Mouse (Mus musculus) limb, embryonic 14.5 days (tissue): ENCODE results near the gene Apoa5. TPM values are rescaled to one million over a fixed set of nuclear protein-coding genes. Genes with fewer than 3 reads are reported as not detected.

Source experiments
- ATAC-seq: fragments of 200-750 bp; cut with Nextera tagmentation; 2 replicates; pipeline ENCODE4 v1.8.0; 2017; ENCODE audit warnings: low read depth, moderate number of reproducible peaks, moderate TSS enrichment; ENCODE audit not compliant: low FRiP score
- DNase-seq: peaks from one replicate; pipeline ENCODE4 v3.0.0-alpha.2; 2015; ENCODE audit warnings: low spot score
- H3K27ac ChIP-seq: fragments of 300-500 bp; sonication (generic); replicated peaks from 2 replicates; pipeline ENCODE4 v1.5.1; 2014; ENCODE audit warnings: low read depth, mild to moderate bottlenecking, low read length, moderate library complexity, mixed read lengths
- H3K27me3 ChIP-seq: fragments of 300-500 bp; sonication (generic); 2 replicates; pipeline ENCODE4 v1.6.1; 2014; ENCODE audit warnings: low read length, mixed read lengths; ENCODE audit not compliant: control insufficient read depth, insufficient read depth
- H3K36me3 ChIP-seq: fragments of 300-500 bp; sonication (generic); 2 replicates; pipeline ENCODE4 v1.6.1; 2014; ENCODE audit warnings: mild to moderate bottlenecking, low read length, moderate library complexity, mixed read lengths; ENCODE audit not compliant: control insufficient read depth, insufficient read depth
- H3K4me1 ChIP-seq: fragments of 300-500 bp; sonication (generic); 2 replicates; pipeline ENCODE4 v1.6.1; 2014; ENCODE audit warnings: antibody characterized with exemption, low read length, mixed read lengths; ENCODE audit not compliant: control insufficient read depth, insufficient read depth
- H3K4me2 ChIP-seq: fragments of 300-500 bp; sonication (generic); replicated peaks from 2 replicates; pipeline ENCODE4 v1.6.1; 2014; ENCODE audit warnings: low read depth, mild to moderate bottlenecking, low read length, moderate library complexity; ENCODE audit not compliant: severe bottlenecking
- H3K4me3 ChIP-seq: fragments of 300-500 bp; sonication (generic); replicated peaks from 2 replicates; pipeline ENCODE4 v1.5.1; 2014; ENCODE audit warnings: low read length
- H3K9ac ChIP-seq: fragments of 300-500 bp; sonication (generic); 2 replicates; pipeline ENCODE4 v1.6.1; 2014; ENCODE audit warnings: mild to moderate bottlenecking, low read depth, low read length, moderate library complexity; ENCODE audit not compliant: severe bottlenecking
- H3K9me3 ChIP-seq: fragments of 300-500 bp; sonication (generic); 2 replicates; pipeline ENCODE4 v1.6.1; 2016; ENCODE audit warnings: low read length; ENCODE audit not compliant: control insufficient read depth
- POLR2A ChIP-seq: fragments of 200-500 bp; IDR thresholded peaks from 2 replicates; pipeline ENCODE4 v1.8.0; 2012; ENCODE audit warnings: inconsistent platforms, mild to moderate bottlenecking, moderate library complexity, borderline replicate concordance; ENCODE audit not compliant: insufficient read depth, insufficient read length; ENCODE audit errors: extremely low read depth
- WGBS: fragments of 180-500 bp; shearing (Covaris S2); extraction: QIAGEN DNeasy Blood & Tissue Kit; methylation state at CpG from one replicate; pipeline ENCODE4 v1.1.7; 2014; 5-methylcytosine and 5-hydroxymethylcytosine counted together
- polyA plus RNA-seq, 2 experiments: library from polyadenylated mRNA; depleted of rRNA in 1 of 2; stranded (reverse) in 1 of 2; unstranded in 1 of 2; fragments of >200 nt; fragmentation: Nextera tagmentation in 1 of 2; extraction: Ambion mirVana in 1 of 2; gene quantifications; 2 replicates each; pipeline versions ENCODE4 v1.2.1 to v1.2.3; 2012 to 2014

Apoa5 gene
- polyA plus RNA-seq, 2 experiments = not detected

DNA sequence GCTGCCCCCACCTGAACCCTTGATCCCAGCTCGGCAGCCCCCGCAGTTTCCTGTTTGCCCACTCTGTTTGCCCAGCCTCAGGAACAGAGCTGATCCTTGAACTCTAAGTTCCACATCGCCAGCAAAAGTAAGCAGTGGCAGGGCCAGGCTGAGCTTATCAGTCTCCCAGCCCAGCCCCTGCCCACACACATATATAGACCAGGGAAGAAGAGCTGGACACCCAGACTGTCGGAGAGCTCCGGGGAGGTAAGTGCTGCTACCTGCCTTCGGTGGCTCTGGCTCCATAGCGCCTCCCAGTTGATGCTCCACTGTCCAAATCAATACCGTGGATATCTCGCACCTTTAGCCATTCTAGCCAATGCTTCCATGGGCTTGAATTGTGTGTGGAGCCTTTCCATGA lies 39.9 kb upstream of the Apoa5 start, which contains the start of gene Apoa1:
Gene Apoa1, plus strand, starts transcription at position 90 of the 400 bp plus-strand sequence.
- no peaks in the 10 kb centered on the region for H3K27me3 ChIP-seq

DNA sequence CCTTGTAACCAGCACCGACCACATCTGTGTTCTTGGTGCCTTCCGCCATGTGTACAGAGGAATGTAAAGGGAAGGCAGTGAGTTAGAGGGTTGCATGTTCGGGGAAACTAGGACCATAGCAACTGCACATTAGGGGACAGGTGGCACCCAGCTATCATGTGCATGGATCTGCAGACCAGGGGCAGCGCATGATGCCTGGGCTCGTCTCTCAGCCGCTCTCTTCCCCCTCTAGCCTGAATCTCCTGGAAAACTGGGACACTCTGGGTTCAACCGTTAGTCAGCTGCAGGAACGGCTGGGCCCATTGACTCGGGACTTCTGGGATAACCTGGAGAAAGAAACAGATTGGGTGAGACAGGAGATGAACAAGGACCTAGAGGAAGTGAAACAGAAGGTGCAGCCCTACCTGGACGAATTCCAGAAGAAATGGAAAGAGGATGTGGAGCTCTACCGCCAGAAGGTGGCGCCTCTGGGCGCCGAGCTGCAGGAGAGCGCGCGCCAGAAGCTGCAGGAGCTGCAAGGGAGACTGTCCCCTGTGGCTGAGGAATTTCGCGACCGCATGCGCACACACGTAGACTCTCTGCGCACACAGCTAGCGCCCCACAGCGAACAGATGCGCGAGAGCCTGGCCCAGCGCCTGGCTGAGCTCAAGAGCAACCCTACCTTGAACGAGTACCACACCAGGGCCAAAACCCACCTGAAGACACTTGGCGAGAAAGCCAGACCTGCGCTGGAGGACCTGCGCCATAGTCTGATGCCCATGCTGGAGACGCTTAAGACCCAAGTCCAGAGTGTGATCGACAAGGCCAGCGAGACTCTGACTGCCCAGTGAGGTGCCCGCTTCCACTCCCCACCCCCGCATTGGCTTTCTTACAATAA lies 38.6 kb upstream of the Apoa5 start:
- peak; percentile 85 for DNase-seq
- H3K4me3 ChIP-seq = peak overlapping the region; percentile 48
- 14% methylated on average over 37 of the region's 37 CpGs for WGBS
- H3K9me3 ChIP-seq = no peaks in the 10 kb centered on the region
- ATAC-seq = peak; percentile 89
- H3K9ac ChIP-seq = peak overlapping the region; percentile 63
- no peaks in the 10 kb centered on the region for H3K36me3 ChIP-seq
- H3K27ac ChIP-seq = no peak overlapping the region
- TF ChIP-seq POLR2A = peak; percentile 84; the same call in 1 of the 2 replicates
- H3K27me3 ChIP-seq = no peaks in the 10 kb centered on the region
- peaks cover 8% of the 10 kb centered on the region for H3K4me1 ChIP-seq
- H3K4me2 ChIP-seq = peak overlapping the region; percentile 83

More for the DNA sequence above, 39.9 kb upstream of the Apoa5 start, which contains the start of gene Apoa1:
- ATAC-seq (no peak), DNase-seq (no peak)
- no peak within 1 kb of the TSS for H3K27ac ChIP-seq
- H3K9ac ChIP-seq = no peak within 1 kb of the TSS
- no peak within 1 kb of the TSS for H3K4me3 ChIP-seq
- H3K36me3 ChIP-seq = peaks cover 4% of the 10 kb centered on the region; the same call in 1 of the 2 replicates
- H3K4me2 ChIP-seq = no peak within 1 kb of the TSS
- H3K9me3 ChIP-seq = no peaks in the 10 kb centered on the region
- no peak for TF ChIP-seq POLR2A
- WGBS = 65% methylated on average over 9 of the region's 9 CpGs
- H3K4me1 ChIP-seq = peaks cover 8% of the 10 kb centered on the region

DNA sequence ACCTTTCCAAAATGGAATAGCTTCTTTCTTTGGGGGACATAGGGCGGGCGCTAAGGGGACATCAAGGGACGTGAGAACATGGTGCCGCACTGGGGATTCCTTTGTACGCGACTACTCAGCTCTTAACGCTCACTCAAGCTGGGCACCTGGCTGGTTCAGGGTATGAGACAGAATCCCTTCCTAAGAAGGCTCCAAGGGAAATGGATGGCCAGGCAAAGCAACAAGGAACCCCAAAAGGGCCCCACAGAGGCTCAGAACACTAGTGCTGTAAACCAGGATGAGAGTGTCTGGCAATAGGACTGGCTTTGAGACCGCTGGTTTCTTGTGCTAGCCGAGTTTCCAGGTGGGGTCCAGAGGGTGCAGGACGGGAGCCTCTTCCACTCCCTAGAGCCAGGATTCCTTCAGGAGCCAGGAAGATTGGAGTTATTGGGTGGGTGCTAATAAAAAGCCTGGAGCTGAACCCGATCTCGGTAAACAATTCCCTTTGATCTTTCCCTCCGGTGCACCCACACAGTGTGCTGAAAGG lies 37.9 kb upstream of the Apoa5 start:
- no peaks in the 10 kb centered on the region for H3K9me3 ChIP-seq
- ATAC-seq = peak; percentile 21; the same call in 1 of the 2 replicates

DNA sequence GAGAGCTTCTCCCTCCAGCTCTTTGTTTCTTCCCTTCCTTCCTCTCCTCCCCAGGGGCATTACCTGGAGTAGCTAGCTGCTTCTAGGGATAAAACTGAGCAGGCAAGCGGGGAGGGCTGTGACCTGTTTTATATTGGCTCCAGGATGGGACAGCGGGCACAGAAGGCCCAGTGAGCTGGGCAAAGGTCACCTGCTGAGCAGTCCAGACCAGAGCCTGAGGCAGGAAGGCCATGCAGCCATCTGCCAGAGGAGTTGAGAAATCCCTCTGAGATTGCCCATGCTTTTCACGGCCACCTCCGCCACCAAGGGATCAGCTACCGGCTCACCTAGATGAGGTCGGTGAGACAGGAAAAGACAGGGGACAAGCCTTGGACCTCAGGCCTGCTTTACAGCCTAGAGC lies 33.2 kb upstream of the Apoa5 start:
- no peaks in the 10 kb centered on the region for H3K36me3 ChIP-seq
- no peak overlapping the region for H3K27ac ChIP-seq
- no peak overlapping the region for H3K4me2 ChIP-seq
- H3K27me3 ChIP-seq = no peaks in the 10 kb centered on the region
- ATAC-seq (no peak), DNase-seq (no peak)
- TF ChIP-seq POLR2A = no peak
- H3K4me1 ChIP-seq = peaks cover 8% of the 10 kb centered on the region
- H3K4me3 ChIP-seq = no peak overlapping the region
- H3K9ac ChIP-seq = no peak overlapping the region
- 88% methylated on average over 6 of the region's 6 CpGs for WGBS
- no peaks in the 10 kb centered on the region for H3K9me3 ChIP-seq

More for the DNA sequence above, 37.9 kb upstream of the Apoa5 start:
- Histone ChIP-seq H3K9ac (peak overlapping the region; percentile 63), H3K36me3 (no peaks in the 10 kb centered on the region), H3K4me1 (peaks cover 8% of the 10 kb centered on the region), H3K4me3 (peak overlapping the region; percentile 48), H3K27ac (no peak overlapping the region), H3K27me3 (no peaks in the 10 kb centered on the region), H3K4me2 (peak overlapping the region; percentile 83)
- TF ChIP-seq POLR2A = no peak
- WGBS = 8% methylated on average over 13 of the region's 13 CpGs
- peak; percentile 7 for DNase-seq

DNA sequence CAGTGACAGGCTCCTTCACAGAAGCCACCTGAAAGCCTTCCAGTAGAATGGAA lies 33.0 kb upstream of the Apoa5 start, which contains the start of gene Apoc3:
Gene Apoc3, minus strand, starts transcription at position 41 of the 53 bp plus-strand sequence.
- Histone ChIP-seq H3K4me2 (no peak within 1 kb of the TSS), H3K27ac (no peak within 1 kb of the TSS), H3K9ac (no peak within 1 kb of the TSS), H3K27me3 (no peaks in the 10 kb centered on the region), H3K4me1 (peaks cover 5% of the 10 kb centered on the region), H3K36me3 (no peaks in the 10 kb centered on the region), H3K4me3 (no peak within 1 kb of the TSS), H3K9me3 (no peaks in the 10 kb centered on the region)
- ATAC-seq (no peak), DNase-seq (no peak)
- TF ChIP-seq POLR2A = no peak

DNA sequence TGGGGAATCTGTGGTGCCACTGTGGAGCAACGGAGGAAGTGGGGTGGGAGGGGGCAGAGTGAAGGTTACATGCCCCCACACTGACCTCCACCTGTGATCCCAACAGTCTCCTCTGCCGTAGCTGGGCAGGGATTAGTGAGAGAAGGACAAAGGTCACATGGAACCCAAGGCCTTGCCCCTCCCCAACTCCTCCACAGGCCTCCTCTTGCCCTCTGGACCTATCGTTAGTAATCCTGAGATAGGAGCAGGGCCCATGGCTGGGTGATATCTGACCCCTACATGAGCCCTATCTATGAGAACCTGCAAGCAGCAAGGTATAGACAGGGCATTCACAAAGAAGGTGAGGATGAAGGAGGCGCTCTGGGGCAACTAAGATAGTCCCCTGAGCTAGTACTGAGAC lies 32.8 kb upstream of the Apoa5 start:
- Histone ChIP-seq H3K9me3 (no peaks in the 10 kb centered on the region), H3K27me3 (no peaks in the 10 kb centered on the region), H3K9ac (no peak overlapping the region), H3K4me1 (peaks cover 3% of the 10 kb centered on the region), H3K36me3 (no peaks in the 10 kb centered on the region), H3K4me2 (no peak overlapping the region), H3K4me3 (no peak overlapping the region), H3K27ac (no peak overlapping the region)
- WGBS = 60% methylated on average over 4 of the region's 4 CpGs
- no peak for TF ChIP-seq POLR2A
- DNase-seq = no peak
- ATAC-seq = no peak
